Mouse (Mus musculus): ENCODE measurements around the gene Crisp2. TPM values are rescaled to one million over a fixed set of nuclear protein-coding genes. Genes with fewer than 3 reads are reported as not detected.
"Not testable (repeated sequence)": the region's sequence is repeated elsewhere in the genome, so short reads cannot be mapped to it uniquely, and the experiment has no call there.

Crisp2 gene
- polyA plus RNA-seq, 1 experiment from 2014 or later: not detected

- Histone ChIP-seq H3K9ac (ENCODE audit: low read length) (no peak overlapping the region), H3K4me1 (ENCODE audit: control insufficient read depth, insufficient read depth, low read length) (no peaks in the 10 kb centered on the region), H3K36me3 (ENCODE audit: control insufficient read depth, insufficient read depth, low read length) (no peaks in the 10 kb centered on the region), H3K4me2 (no peak overlapping the region), H3K4me3 (ENCODE audit: low read depth, low read length) (no peak overlapping the region), H3K9me3 (ENCODE audit: control insufficient read depth, low read length) (no peaks in the 10 kb centered on the region), H3K27ac (ENCODE audit: low read depth, low read length) (no peak overlapping the region), H3K27me3 (ENCODE audit: control insufficient read depth, insufficient read depth, low read length) (no peaks in the 10 kb centered on the region)
- 70% methylated on average over 4 of the region's 4 CpGs for WGBS
- DNase-seq (ENCODE audit: low spot score, missing footprints) (no peak), ATAC-seq (ENCODE audit: low FRiP score) (no peak)
Observed at GRCm38 (mm10) chr17:40731724-40732123, 75.1 kb downstream of the Crisp2 start.

GRCm38 (mm10) chr17:40731296-40731695, 75.5 kb downstream of the Crisp2 start:
- 84% methylated on average over 2 of the region's 2 CpGs for WGBS
- no peak overlapping the region for H3K4me2 ChIP-seq

DNA sequence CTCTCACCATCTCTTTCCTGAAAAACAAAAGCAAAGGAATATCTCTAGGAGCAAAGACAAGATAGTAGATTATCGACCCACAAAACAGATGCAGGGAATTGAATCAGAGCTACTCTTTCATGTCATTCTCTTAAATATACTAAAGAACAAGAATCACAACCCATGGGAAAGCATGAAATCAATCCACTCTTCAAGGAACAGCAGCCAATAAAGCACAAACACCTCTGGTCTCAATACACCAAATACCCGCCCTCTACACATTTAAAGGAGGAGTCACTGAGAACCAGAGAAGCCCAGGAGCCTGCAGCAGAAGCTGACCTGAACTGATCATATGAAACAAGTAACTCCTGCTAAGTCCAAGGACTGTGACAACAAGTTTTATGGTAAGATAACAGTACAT, 80.0 kb downstream of the Crisp2 start, which contains the start of gene Esp1:
Gene Esp1, plus strand, starts transcription at position 301 of the 400 bp plus-strand sequence.
- Histone ChIP-seq H3K9me3 (ENCODE audit: control insufficient read depth, low read length) (no peaks in the 10 kb centered on the region), H3K4me2 (no peak within 1 kb of the TSS), H3K27me3 (ENCODE audit: control insufficient read depth, insufficient read depth, low read length) (no peaks in the 10 kb centered on the region), H3K4me1 (ENCODE audit: control insufficient read depth, insufficient read depth, low read length) (no peaks in the 10 kb centered on the region), H3K4me3 (ENCODE audit: low read depth, low read length) (no peak within 1 kb of the TSS), H3K27ac (ENCODE audit: low read depth, low read length) (no peak within 1 kb of the TSS), H3K9ac (ENCODE audit: low read length) (no peak within 1 kb of the TSS), H3K36me3 (ENCODE audit: control insufficient read depth, insufficient read depth, low read length) (no peaks in the 10 kb centered on the region)
- WGBS: 85% methylated on average over 2 of the region's 2 CpGs
- no peak for ATAC-seq (ENCODE audit: low FRiP score)
- DNase-seq (ENCODE audit: low spot score, missing footprints): no peak

More at GRCm38 (mm10) chr17:40731296-40731695, 75.5 kb downstream of the Crisp2 start:
- H3K4me1 ChIP-seq (ENCODE audit: control insufficient read depth, insufficient read depth, low read length): no peaks in the 10 kb centered on the region
- ATAC-seq (ENCODE audit: low FRiP score) (no peak), DNase-seq (ENCODE audit: low spot score, missing footprints) (no peak)
- no peak overlapping the region for H3K27ac ChIP-seq (ENCODE audit: low read depth, low read length)
- H3K4me3 ChIP-seq (ENCODE audit: low read depth, low read length): no peak overlapping the region
- H3K27me3 ChIP-seq (ENCODE audit: control insufficient read depth, insufficient read depth, low read length): no peaks in the 10 kb centered on the region
- H3K36me3 ChIP-seq (ENCODE audit: control insufficient read depth, insufficient read depth, low read length): no peaks in the 10 kb centered on the region
- no peaks in the 10 kb centered on the region for H3K9me3 ChIP-seq (ENCODE audit: control insufficient read depth, low read length)
- no peak overlapping the region for H3K9ac ChIP-seq (ENCODE audit: low read length)

DNA sequence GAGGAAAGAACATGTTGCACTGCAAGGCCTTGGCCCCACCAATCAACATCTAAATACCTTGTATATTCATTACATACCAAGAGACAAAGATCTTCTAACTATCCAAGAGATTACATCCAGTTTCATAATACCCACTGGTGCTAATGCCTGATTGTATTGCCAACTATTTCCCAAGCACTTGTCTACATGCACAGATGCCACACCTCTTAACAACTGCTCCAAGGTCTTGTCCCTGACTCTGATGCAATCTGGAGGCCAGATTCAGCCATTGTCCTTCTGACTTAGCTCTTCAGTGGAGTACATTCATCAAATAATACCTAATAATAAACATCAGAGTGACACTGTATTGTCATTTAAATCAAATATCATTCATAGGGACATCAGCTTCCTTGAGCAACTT, 89.7 kb downstream of the Crisp2 start:
- H3K27ac ChIP-seq (ENCODE audit: low read depth, low read length); H3K9ac ChIP-seq (ENCODE audit: low read length); H3K27me3 ChIP-seq (ENCODE audit: control insufficient read depth, insufficient read depth, low read length); H3K36me3 ChIP-seq (ENCODE audit: control insufficient read depth, insufficient read depth, low read length); H3K4me1 ChIP-seq (ENCODE audit: control insufficient read depth, insufficient read depth, low read length); H3K4me2 ChIP-seq; DNase-seq (ENCODE audit: low spot score, missing footprints); H3K4me3 ChIP-seq (ENCODE audit: low read depth, low read length); H3K9me3 ChIP-seq (ENCODE audit: control insufficient read depth, low read length); ATAC-seq (ENCODE audit: low FRiP score): not testable (repeated sequence)

DNA sequence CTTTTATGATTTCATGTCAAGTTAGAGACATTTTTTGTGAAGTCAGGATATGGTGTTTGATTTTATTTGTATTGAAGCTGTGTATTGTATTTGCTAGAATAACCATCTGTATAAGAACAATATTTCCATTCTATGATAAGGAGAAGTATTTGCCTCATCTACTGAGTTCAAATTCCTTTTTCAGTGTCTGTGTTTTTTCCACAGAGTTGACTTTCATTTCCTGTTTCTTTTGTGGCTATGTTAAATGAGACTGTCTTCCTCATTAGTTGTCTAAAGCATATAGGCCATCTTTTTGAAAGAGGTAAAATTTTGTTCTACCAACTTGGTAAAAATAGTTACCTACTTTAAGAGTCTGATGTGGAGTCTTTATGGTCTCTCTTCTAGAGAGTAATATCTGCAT, 90.5 kb downstream of the Crisp2 start:
- DNase-seq (ENCODE audit: low spot score, missing footprints) (no peak), ATAC-seq (ENCODE audit: low FRiP score) (no peak)
- Histone ChIP-seq H3K36me3 (ENCODE audit: control insufficient read depth, insufficient read depth, low read length) (no peaks in the 10 kb centered on the region), H3K9ac (ENCODE audit: low read length) (no peak overlapping the region), H3K27me3 (ENCODE audit: control insufficient read depth, insufficient read depth, low read length) (no peaks in the 10 kb centered on the region), H3K9me3 (ENCODE audit: control insufficient read depth, low read length) (no peaks in the 10 kb centered on the region), H3K4me1 (ENCODE audit: control insufficient read depth, insufficient read depth, low read length) (no peaks in the 10 kb centered on the region), H3K4me2 (no peak overlapping the region), H3K4me3 (ENCODE audit: low read depth, low read length) (no peak overlapping the region), H3K27ac (ENCODE audit: low read depth, low read length) (no peak overlapping the region)

Other genes with a start within 250 kb of the Crisp2 start
- not detected in 2 replicates for gene Esp6, start 245.5 kb downstream of the Crisp2 start, polyA plus RNA-seq (2014; fragmentation: Nextera tagmentation; extraction: Ambion mirVana)
- gene Esp4, start 208.4 kb downstream of the Crisp2 start, polyA plus RNA-seq (2014; fragmentation: Nextera tagmentation; extraction: Ambion mirVana): not detected in 2 replicates
- not detected in 2 replicates for gene Esp3, start 174.9 kb downstream of the Crisp2 start, polyA plus RNA-seq (2014; fragmentation: Nextera tagmentation; extraction: Ambion mirVana)
- not detected in 2 replicates for gene Esp1, start 79.9 kb downstream of the Crisp2 start, polyA plus RNA-seq (2014; fragmentation: Nextera tagmentation; extraction: Ambion mirVana)
- 7.1 and 7.2 TPM in 2 replicates for gene Rhag, start 4.1 kb upstream of the Crisp2 start, polyA plus RNA-seq (2014; fragmentation: Nextera tagmentation; extraction: Ambion mirVana)
- 0.61 and 0.62 TPM in 2 replicates for gene 9130008F23Rik, start 73.6 kb upstream of the Crisp2 start, polyA plus RNA-seq (2014; fragmentation: Nextera tagmentation; extraction: Ambion mirVana)
- gene Glyatl3, start 107.3 kb upstream of the Crisp2 start, polyA plus RNA-seq (2014; fragmentation: Nextera tagmentation; extraction: Ambion mirVana): not detected in 2 replicates
- gene Mut, start 127.7 kb upstream of the Crisp2 start, polyA plus RNA-seq (2014; fragmentation: Nextera tagmentation; extraction: Ambion mirVana): 30.1 and 31.2 TPM in 2 replicates
- 44.1 and 47.8 TPM in 2 replicates for gene Cenpq, start 128.0 kb upstream of the Crisp2 start, polyA plus RNA-seq (2014; fragmentation: Nextera tagmentation; extraction: Ambion mirVana)